Mouse (Mus musculus) midbrain, embryonic 10.5 days (tissue): ENCODE data around the gene Wdr45. TPM values are rescaled to one million over a fixed set of nuclear protein-coding genes. Genes with fewer than 3 reads are reported as not detected.
"Not testable (repeated sequence)": the region's sequence is repeated elsewhere in the genome, so short reads cannot be mapped to it uniquely, and the experiment has no call there.

Source experiments
- DNase-seq: peaks from one replicate; pipeline ENCODE4 v3.0.0-alpha.2; 2017; ENCODE audit warnings: low spot score
- H3K27ac ChIP-seq: fragments of 300-500 bp; sonication (generic); replicated peaks from 2 replicates; pipeline ENCODE4 v1.5.1; 2016; ENCODE audit warnings: mild to moderate bottlenecking
- H3K27me3 ChIP-seq: fragments of 300-500 bp; sonication (generic); 2 replicates; pipeline ENCODE4 v1.6.1; 2016; ENCODE audit warnings: low read depth, mild to moderate bottlenecking; ENCODE audit not compliant: poor library complexity, severe bottlenecking
- H3K36me3 ChIP-seq: fragments of 300-500 bp; sonication (generic); 2 replicates; pipeline ENCODE4 v1.6.1; 2016; ENCODE audit warnings: mild to moderate bottlenecking, moderate library complexity
- H3K4me1 ChIP-seq: fragments of 300-500 bp; sonication (generic); 2 replicates; pipeline ENCODE4 v1.6.1; 2016
- H3K4me3 ChIP-seq: fragments of 300-500 bp; sonication (generic); 2 replicates; pipeline ENCODE4 v1.5.1; 2016; ENCODE audit warnings: mild to moderate bottlenecking, moderate library complexity
- H3K9me3 ChIP-seq: fragments of 300-500 bp; sonication (generic); replicated peaks from 2 replicates; pipeline ENCODE4 v1.6.1; 2016; ENCODE audit warnings: mild to moderate bottlenecking
- WGBS: fragments of 180-500 bp; shearing (Covaris S2); methylation state at CpG from one replicate; pipeline ENCODE4 v1.1.7; 2016; 5-methylcytosine and 5-hydroxymethylcytosine counted together
- polyA plus RNA-seq: library from polyadenylated mRNA; unstranded; fragments of >200 nt; fragmentation: Nextera tagmentation; extraction: Ambion mirVana; gene quantifications from 2 replicates; pipeline ENCODE4 v1.2.1, GENCODE M21; 2016

Wdr45 gene
- polyA plus RNA-seq, 1 experiment from 2014 or later, result 16.7 TPM

DNA sequence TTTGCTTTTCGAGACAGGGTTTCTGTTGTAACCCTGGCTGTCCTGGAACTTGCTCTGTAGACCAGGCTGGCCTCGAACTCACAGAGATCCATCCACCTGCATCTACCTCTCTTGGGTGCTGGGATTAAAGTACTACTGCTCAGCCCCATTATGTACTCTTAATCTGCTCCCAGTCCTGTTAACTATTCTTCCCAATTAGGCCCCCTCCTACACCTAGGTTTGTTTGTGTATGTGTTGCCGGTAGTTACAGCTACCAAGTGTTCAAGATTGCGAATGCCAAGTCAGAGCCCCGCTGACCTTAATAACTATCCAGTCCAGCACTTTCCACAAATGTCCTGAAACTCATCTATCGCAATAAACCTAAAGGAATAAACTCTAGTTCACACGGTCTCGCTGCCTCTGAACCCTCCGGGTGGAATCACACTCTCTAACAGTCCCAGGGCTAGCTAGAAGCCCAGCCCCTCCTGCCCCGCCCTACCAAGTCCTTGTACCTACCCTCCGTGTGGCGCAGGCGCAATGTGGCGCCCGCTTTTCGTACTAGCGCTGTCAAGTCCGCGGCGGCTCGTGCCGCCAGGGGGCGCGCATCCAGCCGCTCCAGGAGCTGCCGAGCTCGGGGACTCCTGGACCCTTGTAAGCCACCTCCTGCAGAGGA, 34.6 kb upstream of the Wdr45 start:
- DNase-seq, result peak; percentile 88
- Histone ChIP-seq H3K4me3 (peak overlapping the region; percentile 48), H3K4me1 (0 out of 2 replicates have a peak, but pooled peaks cover 4% of the 10 kb centered on the region), H3K36me3 (no peaks in the 10 kb centered on the region), H3K27ac (no peak overlapping the region; the same call in 1 of the 2 replicates), H3K27me3 (peaks cover 19% of the 10 kb centered on the region; the same call in 1 of the 2 replicates), H3K9me3 (peaks cover 3% of the 10 kb centered on the region; the same call in 1 of the 2 replicates)
- WGBS, result 20% methylated on average over 27 of the region's 27 CpGs

DNA sequence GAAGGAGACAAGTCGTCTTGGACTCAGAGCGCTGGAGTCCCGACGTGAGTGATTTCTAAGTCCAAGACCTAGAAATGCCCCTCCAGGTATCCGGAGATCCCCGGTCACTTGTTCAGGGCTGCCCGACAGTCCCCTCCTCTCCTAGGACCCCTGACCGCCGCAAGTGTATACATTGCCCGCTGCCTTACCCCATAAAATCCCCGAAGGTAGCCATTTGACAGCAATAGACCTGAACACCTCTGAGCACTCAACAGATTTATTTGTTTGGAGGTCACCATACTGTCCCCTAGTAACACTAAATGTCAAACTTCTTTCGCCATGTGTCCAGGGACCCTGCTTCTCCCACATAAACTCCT, 34.1 kb upstream of the Wdr45 start:
- Histone ChIP-seq H3K4me1 (no peaks in the 10 kb centered on the region), H3K27ac (no peak overlapping the region; the same call in 1 of the 2 replicates), H3K9me3 (peaks cover 3% of the 10 kb centered on the region; the same call in 1 of the 2 replicates), H3K4me3 (peak overlapping the region; percentile 48), H3K36me3 (no peaks in the 10 kb centered on the region), H3K27me3 (peaks cover 16% of the 10 kb centered on the region; the same call in 1 of the 2 replicates)
- WGBS, result 22% methylated on average over 12 of the region's 12 CpGs
- no peak for DNase-seq

DNA sequence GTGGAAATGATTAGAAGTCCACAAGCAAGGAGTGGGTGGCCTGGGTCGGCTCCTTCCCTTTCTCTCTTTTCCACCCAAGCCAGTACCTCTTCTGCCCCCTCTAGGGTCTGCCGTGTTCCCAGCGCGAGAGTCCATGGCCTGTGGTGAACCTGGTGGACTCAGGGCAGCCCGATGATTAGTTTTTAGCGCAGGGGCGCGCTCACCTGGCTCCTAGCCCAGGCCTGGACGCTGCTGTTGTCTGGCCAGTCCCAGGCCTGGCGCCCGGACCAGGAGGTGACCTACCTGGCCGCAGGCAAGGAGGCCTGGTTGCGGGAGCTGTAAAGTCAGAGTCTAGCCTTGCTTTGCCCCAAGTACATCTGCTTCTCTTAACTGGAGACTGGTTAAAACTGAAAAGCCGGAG, 33.3 kb upstream of the Wdr45 start, which contains the start of gene Magix:
Gene Magix (minus strand): TSS at position 388 of the 400 bp plus-strand sequence.
- Histone ChIP-seq H3K9me3 (peaks cover 3% of the 10 kb centered on the region; the same call in 1 of the 2 replicates), H3K36me3 (no peaks in the 10 kb centered on the region), H3K27me3 (peaks cover 10% of the 10 kb centered on the region; the same call in 1 of the 2 replicates), H3K4me1 (no peaks in the 10 kb centered on the region), H3K4me3 (peak within 1 kb of the TSS; percentile 48), H3K27ac (no peak within 1 kb of the TSS)
- no peak for DNase-seq
- 66% methylated on average over 14 of the region's 14 CpGs for WGBS

DNA sequence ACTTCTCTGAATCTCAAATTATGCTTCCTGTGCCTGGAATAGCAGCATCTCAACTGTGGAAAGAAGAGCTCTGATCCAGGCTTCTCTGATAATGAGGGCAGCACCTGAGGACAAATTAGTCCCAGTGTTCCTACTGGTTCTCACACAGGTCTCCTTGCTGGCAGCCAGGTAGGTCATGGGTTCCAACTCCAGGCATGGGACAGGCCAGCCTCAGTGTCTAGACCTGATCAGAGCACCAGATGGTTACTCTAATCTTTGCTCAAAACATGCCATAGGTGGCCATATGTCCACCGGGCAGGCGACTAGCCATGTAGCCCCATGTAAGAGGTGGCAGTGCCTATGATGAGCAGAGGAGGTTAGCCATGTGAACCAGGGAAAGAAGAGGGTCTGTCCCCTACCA, 25.8 kb upstream of the Wdr45 start:
- Histone ChIP-seq H3K4me3 (no peak overlapping the region), H3K27ac (no peak overlapping the region), H3K9me3 (no peaks in the 10 kb centered on the region), H3K4me1 (no peaks in the 10 kb centered on the region), H3K36me3 (no peaks in the 10 kb centered on the region), H3K27me3 (no peaks in the 10 kb centered on the region)
- DNase-seq, result no peak
- WGBS, result 91% methylated on average over 2 of the region's 2 CpGs

DNA sequence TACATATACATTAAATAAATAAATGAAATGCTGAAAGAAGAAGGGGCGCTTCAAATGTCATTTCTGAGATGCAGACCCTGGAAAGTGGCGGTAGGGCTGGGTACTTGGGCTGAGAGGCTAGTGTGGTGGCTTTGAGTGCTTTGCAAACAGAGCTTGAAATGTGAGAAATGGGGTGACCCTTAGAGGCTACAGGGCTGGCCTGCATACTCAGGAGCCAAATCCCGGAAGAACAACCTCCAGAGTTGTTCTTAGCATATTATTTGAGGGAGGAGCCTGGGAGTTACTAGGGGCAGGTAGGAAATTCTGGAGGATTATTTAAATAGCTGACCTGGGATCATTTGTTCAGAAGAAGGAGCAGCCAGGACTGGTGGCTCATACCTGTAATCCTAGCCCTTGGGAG, 23.6 kb upstream of the Wdr45 start:
- Histone ChIP-seq H3K27ac (no peak overlapping the region), H3K36me3 (no peaks in the 10 kb centered on the region), H3K27me3 (no peaks in the 10 kb centered on the region), H3K4me1 (no peaks in the 10 kb centered on the region), H3K9me3 (no peaks in the 10 kb centered on the region), H3K4me3 (no peak overlapping the region)
- no peak for DNase-seq
- WGBS, result 67% methylated on average over 3 of the region's 3 CpGs

DNA sequence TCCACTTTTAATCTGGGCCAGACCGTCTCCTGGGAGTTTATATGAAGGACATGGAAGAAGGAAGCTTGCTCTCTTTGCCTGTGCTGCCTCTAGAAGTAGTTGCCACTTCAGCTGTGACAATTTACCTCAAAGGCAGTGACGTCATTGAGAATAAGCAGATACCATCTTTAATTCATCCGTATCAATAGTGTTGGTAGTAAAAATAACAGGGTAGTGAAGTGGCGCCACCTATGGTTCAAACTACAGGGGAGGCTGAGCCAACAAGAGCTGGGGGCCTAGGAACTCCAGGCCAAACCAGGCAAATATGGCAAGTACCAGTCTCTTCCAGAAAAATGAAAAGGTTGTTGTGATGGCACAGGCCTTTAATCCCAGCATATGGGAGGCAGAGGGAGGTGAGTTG, 21.3 kb upstream of the Wdr45 start:
- no peaks in the 10 kb centered on the region for H3K4me1 ChIP-seq
- H3K27me3 ChIP-seq, result no peaks in the 10 kb centered on the region
- DNase-seq, result no peak
- H3K4me3 ChIP-seq, result no peak overlapping the region
- no peaks in the 10 kb centered on the region for H3K36me3 ChIP-seq
- H3K27ac ChIP-seq, result no peak overlapping the region
- WGBS, result 51% methylated on average over 4 of the region's 4 CpGs
- no peaks in the 10 kb centered on the region for H3K9me3 ChIP-seq

DNA sequence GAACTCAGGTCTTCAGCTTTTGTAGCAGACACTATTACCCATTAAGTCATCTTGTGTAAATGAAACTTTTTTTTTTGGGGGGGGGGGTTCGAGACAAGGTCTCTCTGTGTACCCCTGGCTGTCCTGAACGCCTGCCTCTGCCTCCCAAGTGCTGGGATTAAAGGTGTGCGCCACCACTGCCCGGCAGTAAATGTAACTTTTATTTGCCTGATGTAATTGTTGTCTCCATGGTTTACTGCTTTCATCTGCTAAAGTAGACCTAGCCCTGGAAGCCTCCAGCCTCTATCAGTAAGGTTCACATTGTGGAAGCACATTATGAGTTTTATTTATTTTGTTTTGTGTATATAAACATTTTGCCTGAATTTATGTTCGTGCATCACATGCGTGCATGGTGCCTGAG, 17.6 kb upstream of the Wdr45 start:
- H3K27ac ChIP-seq, result no peak overlapping the region
- H3K36me3 ChIP-seq, result peaks cover 29% of the 10 kb centered on the region
- no peak for DNase-seq
- H3K9me3 ChIP-seq, result no peaks in the 10 kb centered on the region
- H3K4me1 ChIP-seq, result peaks cover 5% of the 10 kb centered on the region
- H3K4me3 ChIP-seq, result peak overlapping the region; percentile 64
- no peaks in the 10 kb centered on the region for H3K27me3 ChIP-seq
- 46% methylated on average over 6 of the region's 6 CpGs for WGBS

DNA sequence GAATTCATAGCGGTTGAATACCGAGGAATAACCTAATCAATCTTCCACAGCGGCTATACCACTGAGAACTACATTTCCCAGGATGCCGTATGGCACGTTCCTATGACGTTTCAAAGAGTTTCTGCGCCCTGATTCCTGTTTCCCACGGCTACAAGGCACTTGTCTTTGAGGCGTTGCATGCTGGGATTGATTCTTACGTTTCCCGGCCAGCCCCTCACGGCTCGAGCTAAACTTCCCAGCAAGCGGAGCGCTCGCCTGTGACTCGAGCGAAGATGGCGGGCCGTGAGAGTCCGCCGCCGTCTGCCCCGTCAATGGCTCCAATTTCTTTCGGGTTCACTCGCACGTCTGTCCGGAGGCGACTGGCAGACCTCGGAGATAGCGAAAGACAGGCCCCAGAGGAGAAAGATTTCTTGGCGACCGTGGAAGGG, 17.2 kb upstream of the Wdr45 start, which contains the start of gene Gpkow:
Gene Gpkow (plus strand): TSS at position 178 of the 428 bp plus-strand sequence.
- H3K4me3 ChIP-seq, result peak within 1 kb of the TSS; percentile 64
- H3K36me3 ChIP-seq, result peaks cover 33% of the 10 kb centered on the region
- DNase-seq, result peak; percentile 79
- H3K27me3 ChIP-seq, result no peaks in the 10 kb centered on the region
- 16% methylated on average over 33 of the region's 33 CpGs for WGBS
- peak within 1 kb of the TSS; percentile 76 for H3K27ac ChIP-seq
- H3K4me1 ChIP-seq, result peaks cover 5% of the 10 kb centered on the region
- H3K9me3 ChIP-seq, result no peaks in the 10 kb centered on the region

DNA sequence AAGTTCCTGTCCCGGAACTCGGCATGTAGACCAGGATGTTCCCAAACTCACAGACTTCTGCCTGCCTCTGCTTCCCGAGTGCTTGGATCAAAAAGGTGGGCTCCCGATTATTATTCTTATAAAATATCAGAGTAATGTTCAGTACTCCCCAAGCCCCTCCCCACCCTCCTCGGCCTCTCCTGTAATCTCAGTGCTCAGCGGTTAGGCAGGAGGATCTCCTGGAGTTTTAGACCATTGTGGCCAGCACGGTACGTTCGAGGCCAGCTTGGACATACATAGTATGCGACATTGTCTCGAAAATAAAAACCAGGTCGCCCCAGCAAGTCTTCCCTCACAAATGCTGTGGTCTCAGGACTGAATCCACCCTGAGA, 384 bp upstream of the Wdr45 start:
- Histone ChIP-seq H3K4me3 (peak overlapping the region; percentile 52), H3K27ac (peak overlapping the region; percentile 75)
- H3K27me3 ChIP-seq, DNase-seq, H3K4me1 ChIP-seq, H3K36me3 ChIP-seq, H3K9me3 ChIP-seq: not testable (repeated sequence)
- 30% methylated on average over 6 of the region's 12 CpGs for WGBS

DNA sequence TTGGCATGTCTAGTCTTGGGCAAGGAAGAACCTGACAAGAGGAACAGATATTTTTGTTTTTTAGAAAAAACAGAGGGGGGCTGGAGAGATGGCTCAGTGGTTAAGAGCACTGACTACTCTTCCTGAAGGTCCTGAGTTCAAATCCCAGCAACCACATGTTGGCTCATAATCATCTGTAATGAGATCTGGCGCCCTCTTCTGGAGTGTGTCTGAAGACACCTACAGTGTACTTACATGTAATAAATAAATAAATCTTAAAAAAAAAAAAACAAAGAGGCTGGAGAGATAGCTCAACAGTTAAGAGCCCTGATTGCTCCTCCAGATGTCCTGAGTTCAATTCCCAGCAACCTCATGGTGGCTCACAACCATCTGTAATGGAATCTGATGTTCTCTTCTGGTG, 1.9 kb downstream of the Wdr45 start:
- 26% methylated on average over 1 of the region's 1 CpGs for WGBS
- not testable (repeated sequence) for H3K36me3 ChIP-seq, H3K27ac ChIP-seq, H3K4me3 ChIP-seq, H3K4me1 ChIP-seq, DNase-seq, H3K27me3 ChIP-seq, H3K9me3 ChIP-seq

DNA sequence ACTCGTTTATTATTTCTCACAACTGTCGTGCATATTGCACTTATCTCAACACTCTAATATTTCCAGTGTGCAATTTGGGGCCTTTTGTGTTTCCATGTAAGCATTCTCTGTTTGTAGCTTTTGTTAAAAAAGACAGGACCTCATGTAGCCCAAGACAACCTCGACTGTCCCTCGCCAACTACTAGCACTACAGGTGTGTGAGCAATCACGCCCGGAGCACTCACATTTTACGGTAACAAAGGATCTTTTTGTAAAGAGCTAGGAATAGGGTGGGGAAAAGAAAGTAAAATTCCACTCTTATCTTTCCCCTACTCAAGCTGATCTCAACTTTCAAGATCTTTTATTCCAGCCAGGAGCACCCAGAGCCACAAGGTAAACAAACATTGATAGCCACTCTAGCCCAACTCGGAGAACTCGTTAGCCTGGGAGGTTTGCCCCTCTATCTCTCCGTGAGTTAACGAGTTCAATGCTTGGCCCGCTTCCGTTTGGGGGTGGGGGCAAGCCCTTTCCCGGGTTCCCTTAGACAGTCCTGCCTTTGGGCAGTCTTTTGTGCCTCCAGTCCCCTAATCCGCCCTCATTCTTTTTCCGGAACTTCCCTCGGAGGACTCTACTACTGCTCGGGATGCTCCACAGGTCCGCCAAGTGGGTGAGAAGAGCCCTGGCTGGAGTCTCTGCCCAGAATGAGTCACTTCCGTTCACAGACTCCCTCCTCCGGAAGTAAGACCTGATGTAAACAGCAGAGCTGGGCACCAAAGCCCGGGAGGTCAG, 7.6 kb downstream of the Wdr45 start, which contains the start of gene Gm45208:
Gene Gm45208 (plus strand): TSS at position 732 of the 768 bp plus-strand sequence.
- peak; percentile 71 for DNase-seq
- Histone ChIP-seq H3K4me1 (peaks cover 5% of the 10 kb centered on the region), H3K9me3 (peaks cover 10% of the 10 kb centered on the region), H3K4me3 (peak within 1 kb of the TSS; percentile 65), H3K27ac (peak within 1 kb of the TSS; percentile 94), H3K27me3 (no peaks in the 10 kb centered on the region), H3K36me3 (peaks cover 23% of the 10 kb centered on the region)
- 24% methylated on average over 22 of the region's 22 CpGs for WGBS

DNA sequence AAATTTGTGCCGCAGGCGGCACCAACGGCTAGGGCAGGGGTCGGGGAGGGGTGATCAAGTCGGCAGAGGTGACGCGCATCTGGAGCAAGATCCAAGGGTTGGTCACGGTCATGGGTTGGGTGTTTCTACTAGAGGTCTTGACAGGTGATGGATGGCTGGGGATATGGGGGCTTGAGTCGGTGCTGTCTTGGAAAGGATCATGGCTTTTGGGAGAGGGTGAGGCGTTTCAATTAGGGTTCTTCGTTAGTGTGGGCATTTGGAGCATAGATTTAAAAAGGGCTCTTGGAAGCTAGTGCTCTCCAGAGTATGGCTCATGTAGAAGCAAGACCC, 8.1 kb downstream of the Wdr45 start:
- DNase-seq, result no peak
- H3K4me1 ChIP-seq, result peaks cover 5% of the 10 kb centered on the region
- no peaks in the 10 kb centered on the region for H3K27me3 ChIP-seq
- peak overlapping the region; percentile 94 for H3K27ac ChIP-seq
- H3K9me3 ChIP-seq, result peaks cover 16% of the 10 kb centered on the region
- H3K4me3 ChIP-seq, result peak overlapping the region; percentile 65
- peaks cover 29% of the 10 kb centered on the region for H3K36me3 ChIP-seq
- WGBS, result 25% methylated on average over 11 of the region's 11 CpGs

DNA sequence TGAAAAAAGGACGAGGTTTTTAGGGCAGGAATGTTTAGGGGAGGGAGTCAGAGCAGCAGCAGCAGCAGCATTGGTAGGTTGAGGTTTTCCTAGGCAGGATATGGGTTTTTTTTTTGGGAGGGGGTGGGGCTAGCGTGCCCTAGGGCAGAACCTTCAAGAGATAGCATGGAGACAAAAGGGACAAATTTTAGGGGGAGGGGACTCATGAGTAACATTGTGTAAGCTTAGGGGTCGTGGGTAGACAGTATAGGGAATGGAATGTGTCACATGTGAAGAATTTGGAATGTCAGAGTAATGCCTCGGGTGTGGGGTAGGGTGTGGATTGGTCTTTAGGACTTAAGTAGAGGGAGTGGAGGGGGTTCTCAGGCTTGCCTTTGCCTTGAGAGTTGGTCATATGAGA, 8.6 kb downstream of the Wdr45 start:
- H3K9me3 ChIP-seq, result peaks cover 16% of the 10 kb centered on the region
- no peaks in the 10 kb centered on the region for H3K27me3 ChIP-seq
- no peak for DNase-seq
- peaks cover 31% of the 10 kb centered on the region for H3K36me3 ChIP-seq
- peak overlapping the region; percentile 65 for H3K4me3 ChIP-seq
- H3K4me1 ChIP-seq, result peaks cover 8% of the 10 kb centered on the region
- WGBS, result 24% methylated on average over 4 of the region's 4 CpGs
- H3K27ac ChIP-seq, result no peak overlapping the region
